In genomic region chr4:63467338-63467737, GRCm38 (mm10) we compare ENCODE assay signal across 19 mouse cellular contexts. TPM values are rescaled to one million over a fixed set of nuclear protein-coding genes. Genes with fewer than 3 reads are reported as not detected.
A peak's percentile ranks its signal among the peaks of the same experiment; 100 is the strongest.
DNase-seq lines count a peak whose midpoint lies in the region; ATAC-seq and TF ChIP-seq lines count a peak whose summit lies in the region.
"Had no signal": no experiment of that assay in that cellular context is flagged by ENCODE, and none has a peak within 500 bp of the region (broad histone marks: within the 10 kb centered on the region; RNA-seq: fewer than 3 reads in every experiment).

No protein-coding gene starts in this region.

- no peak for TF ChIP-seq EP300 in heart, postnatal 0 days (IDR thresholded peaks at IDR 0.05; ENCODE audit: low read depth)
- TF ChIP-seq EP300 in liver, postnatal 0 days (IDR thresholded peaks at IDR 0.05; ENCODE audit: low read depth), result no peak

- no peak for TF ChIP-seq CTCF in heart, postnatal 0 days (IDR thresholded peaks at IDR 0.05; ENCODE audit: low read depth)
- TF ChIP-seq CTCF in liver, postnatal 0 days (IDR thresholded peaks at IDR 0.05; ENCODE audit: low read depth), result no peak

- WGBS in heart, embryonic 13.5 days, result 19% methylated on average over 9 of the region's 10 CpGs
- WGBS in heart, postnatal 0 days, result 20% methylated on average over 9 of the region's 10 CpGs
- WGBS in liver, postnatal 0 days (ENCODE audit: insufficient replicate concordance), result 69% methylated on average over 9 of the region's 10 CpGs
- WGBS in liver, embryonic 12.5 days (ENCODE audit: insufficient replicate concordance), result 60% methylated on average over 10 of the region's 10 CpGs

- no peak overlapping the region for H3K4me3 ChIP-seq in heart, embryonic 13.5 days
- no peak overlapping the region for H3K4me3 ChIP-seq in heart, postnatal 0 days (ENCODE audit: low read depth, low read length)
- no peak overlapping the region for H3K4me3 ChIP-seq in liver, postnatal 0 days (ENCODE audit: low read depth, low read length)
- H3K4me3 ChIP-seq in liver, embryonic 12.5 days, result no peak overlapping the region
- H3K4me3 ChIP-seq: layer of hippocampus, adult 2 months; liver, embryonic 15.5 days; midbrain, embryonic 12.5 days; myocyte had no signal

- H3K27ac ChIP-seq in heart, embryonic 13.5 days (replicated peaks), result no peak overlapping the region
- no peak overlapping the region for H3K27ac ChIP-seq in heart, postnatal 0 days (ENCODE audit: low read depth)
- no peak overlapping the region for H3K27ac ChIP-seq in liver, postnatal 0 days (ENCODE audit: low read depth)
- H3K27ac ChIP-seq in liver, embryonic 12.5 days, result no peak overlapping the region
- H3K27ac ChIP-seq: layer of hippocampus, adult 2 months; liver, embryonic 15.5 days; midbrain, embryonic 12.5 days had no signal

- no peaks in the 10 kb centered on the region for H3K36me3 ChIP-seq in heart, embryonic 13.5 days
- H3K36me3 ChIP-seq in heart, postnatal 0 days (replicated peaks; ENCODE audit: control insufficient read depth, insufficient read depth, low read length), result no peaks in the 10 kb centered on the region
- H3K36me3 ChIP-seq in liver, postnatal 0 days (replicated peaks; ENCODE audit: insufficient read depth, low read length), result no peaks in the 10 kb centered on the region
- no peaks in the 10 kb centered on the region for H3K36me3 ChIP-seq in liver, embryonic 12.5 days
- H3K36me3 ChIP-seq: liver, embryonic 15.5 days had no signal

- H3K9me3 ChIP-seq in heart, embryonic 13.5 days, result peaks cover 5% of the 10 kb centered on the region; the same call in 1 of the 2 replicates
- no peaks in the 10 kb centered on the region for H3K9me3 ChIP-seq in heart, postnatal 0 days (replicated peaks; ENCODE audit: control insufficient read depth, low read length)
- no peaks in the 10 kb centered on the region for H3K9me3 ChIP-seq in liver, postnatal 0 days (ENCODE audit: low read length)
- no peaks in the 10 kb centered on the region for H3K9me3 ChIP-seq in liver, embryonic 12.5 days (replicated peaks)
- H3K9me3 ChIP-seq: liver, embryonic 15.5 days; midbrain, embryonic 12.5 days had no signal

- H3K9ac ChIP-seq in heart, embryonic 13.5 days, result peak overlapping the region; percentile 37; the same call in 1 of the 2 replicates
- H3K9ac ChIP-seq in heart, postnatal 0 days (replicated peaks; ENCODE audit: low read depth, low read length), result no peak overlapping the region
- no peak overlapping the region for H3K9ac ChIP-seq in liver, postnatal 0 days (replicated peaks)
- H3K9ac ChIP-seq in liver, embryonic 12.5 days, result no peak overlapping the region
- H3K9ac ChIP-seq: liver, embryonic 15.5 days; midbrain, embryonic 12.5 days had no signal

- intact Hi-C loops in heart, postnatal 36 days (cut with DNase I), result no loop called here

- peaks cover 19% of the 10 kb centered on the region for H3K4me1 ChIP-seq in heart, embryonic 13.5 days
- no peaks in the 10 kb centered on the region for H3K4me1 ChIP-seq in heart, postnatal 0 days (ENCODE audit: control insufficient read depth, insufficient read depth)
- no peaks in the 10 kb centered on the region for H3K4me1 ChIP-seq in liver, postnatal 0 days (ENCODE audit: insufficient read depth)
- H3K4me1 ChIP-seq in liver, embryonic 12.5 days, result no peaks in the 10 kb centered on the region
- H3K4me1 ChIP-seq: liver, embryonic 15.5 days; midbrain, embryonic 12.5 days had no signal

- no peak for ATAC-seq in heart, embryonic 13.5 days (ENCODE audit: extremely low read depth, insufficient number of reproducible peaks, low FRiP score, low TSS enrichment)
- ATAC-seq in heart, postnatal 0 days (ENCODE audit: insufficient read depth, low read depth), result peak; percentile 70
- ATAC-seq in liver, postnatal 0 days, result no peak
- ATAC-seq in liver, embryonic 12.5 days, result no peak

- peak overlapping the region; percentile 42 for H3K4me2 ChIP-seq in heart, embryonic 13.5 days
- no peak overlapping the region for H3K4me2 ChIP-seq in heart, postnatal 0 days (ENCODE audit: low read depth, low read length)
- H3K4me2 ChIP-seq in liver, postnatal 0 days (ENCODE audit: low read depth, low read length), result no peak overlapping the region
- H3K4me2 ChIP-seq in liver, embryonic 12.5 days, result no peak overlapping the region
- H3K4me2 ChIP-seq: liver, embryonic 15.5 days; midbrain, embryonic 12.5 days had no signal

- DNase-seq in heart, postnatal 36 days, result no peak
- DNase-seq in adrenal gland, postnatal 10 days, result peak; percentile 35
- DNase-seq in adrenal gland, postnatal 14 days, result peak; percentile 62
- peak; percentile 55 for DNase-seq in heart, postnatal 0 days (ENCODE audit: low spot score)
- DNase-seq in liver, postnatal 0 days, result no peak
- DNase-seq in urinary bladder, adult 2 months (ENCODE audit: low spot score), result no peak
- DNase-seq: cerebellum, adult 18-20 months; gastrocnemius, postnatal 36 days; kidney, adult 8-10 months; lung, postnatal 36 days; right cerebral cortex, postnatal 25 days; thymus, postnatal 4 days had no signal

- no peaks in the 10 kb centered on the region for H3K27me3 ChIP-seq in heart, embryonic 13.5 days (replicated peaks)
- no peaks in the 10 kb centered on the region for H3K27me3 ChIP-seq in heart, postnatal 0 days (ENCODE audit: control insufficient read depth, insufficient read depth, low read length)
- no peaks in the 10 kb centered on the region for H3K27me3 ChIP-seq in liver, postnatal 0 days (ENCODE audit: insufficient read depth, low read length)
- no peaks in the 10 kb centered on the region for H3K27me3 ChIP-seq in liver, embryonic 12.5 days (replicated peaks)
- H3K27me3 ChIP-seq: CH12.LX; liver, embryonic 15.5 days; midbrain, embryonic 12.5 days had no signal

RNA-seq across cellular contexts. Expression of gene Whrn, which starts 28.5 kb away (rescaled TPM):
- 1.7 and 2.8 TPM in 2 replicates for polyA plus RNA-seq in heart, embryonic 13.5 days (2015; fragmentation: Nextera tagmentation; extraction: Ambion mirVana)
- 10 to 100 TPM; 26.3 to 33.2 TPM for total RNA-seq in heart, postnatal 36 days (2021)
- 10 to 100 TPM; 13.7 to 14.9 TPM for total RNA-seq in adrenal gland, postnatal 10 days (2021)
- 26.5 TPM in 2 replicates for total RNA-seq in adrenal gland, postnatal 14 days (2021)
- total RNA-seq in heart, postnatal 0 days (2014; rRNA removed; ENCODE audit: low replicate concordance), result 5.5 and 7.6 TPM in 2 replicates
- polyA plus RNA-seq in heart, postnatal 0 days (2015; fragmentation: Nextera tagmentation; extraction: Ambion mirVana), result 1.3 and 1.7 TPM in 2 replicates
- 0.61 and 0.64 TPM in 2 replicates for polyA plus RNA-seq in liver, postnatal 0 days (2015; fragmentation: Nextera tagmentation; extraction: Ambion mirVana)
- polyA plus RNA-seq in urinary bladder, adult 2 months (2012; rRNA removed), result 4.7 and 4.8 TPM in 2 replicates
- polyA plus RNA-seq in liver, embryonic 12.5 days (2016; fragmentation: Nextera tagmentation; extraction: Ambion mirVana), result 1.1 and 1.4 TPM in 2 replicates

Comparison
In these comparisons a context has a peak if more than half of its experiments do, and no peak if none do; other contexts are left out.
1. DNase-seq: peak in adrenal gland, postnatal 10 days (single experiment), adrenal gland, postnatal 14 days (single experiment) and heart, postnatal 0 days (single experiment); none in heart, postnatal 36 days (0 of 2), liver, postnatal 0 days (single experiment) and urinary bladder, adult 2 months (single experiment).